Mouse (Mus musculus) heart, postnatal 0 days (tissue): ENCODE data around the gene Nptx2. TPM values are rescaled to one million over a fixed set of nuclear protein-coding genes. Genes with fewer than 3 reads are reported as not detected.
A peak's percentile ranks its signal among the peaks of the same experiment; 100 is the strongest.

Source experiments
- ATAC-seq: fragments of 200-750 bp; cut with Nextera tagmentation; 2 replicates; pipeline ENCODE4 v1.8.0; 2017; ENCODE audit warnings: low read depth, moderate number of reproducible peaks, moderate library complexity; ENCODE audit not compliant: insufficient read depth
- DNase-seq: peaks from one replicate; pipeline ENCODE4 v3.0.0-alpha.2; 2016; ENCODE audit warnings: low spot score
- H3K27ac ChIP-seq: fragments of 300-500 bp; sonication (generic); 2 replicates; pipeline ENCODE4 v1.5.1; 2014; ENCODE audit warnings: low read depth, mild to moderate bottlenecking
- H3K27me3 ChIP-seq: fragments of 300-500 bp; sonication (generic); 2 replicates; pipeline ENCODE4 v1.6.1; 2014; ENCODE audit warnings: low read length, mixed read lengths; ENCODE audit not compliant: control insufficient read depth, insufficient read depth
- H3K36me3 ChIP-seq: fragments of 300-500 bp; sonication (generic); replicated peaks from 2 replicates; pipeline ENCODE4 v1.6.1; 2014; ENCODE audit warnings: low read length, mixed read lengths; ENCODE audit not compliant: control insufficient read depth, insufficient read depth
- H3K4me1 ChIP-seq: fragments of 300-500 bp; sonication (generic); 2 replicates; pipeline ENCODE4 v1.6.1; 2014; ENCODE audit warnings: antibody characterized with exemption; ENCODE audit not compliant: control insufficient read depth, insufficient read depth
- H3K4me2 ChIP-seq: fragments of 300-500 bp; sonication (generic); 2 replicates; pipeline ENCODE4 v1.6.1; 2014; ENCODE audit warnings: low read depth, mild to moderate bottlenecking, low read length, moderate library complexity
- H3K4me3 ChIP-seq: fragments of 300-500 bp; sonication (generic); 2 replicates; pipeline ENCODE4 v1.5.1; 2014; ENCODE audit warnings: low read depth, low read length
- H3K9ac ChIP-seq: fragments of 300-500 bp; sonication (generic); replicated peaks from 2 replicates; pipeline ENCODE4 v1.6.1; 2014; ENCODE audit warnings: low read depth, low read length, mixed read lengths
- H3K9me3 ChIP-seq: fragments of 300-500 bp; sonication (generic); replicated peaks from 2 replicates; pipeline ENCODE4 v1.6.1; 2016; ENCODE audit warnings: low read length; ENCODE audit not compliant: control insufficient read depth
- CTCF ChIP-seq: IDR thresholded peaks from 2 replicates; pipeline ENCODE4 v1.5.1; 2016; ENCODE audit warnings: antibody characterized with exemption, control low read depth, low read depth
- EP300 ChIP-seq: IDR thresholded peaks from 2 replicates; pipeline ENCODE4 v1.6.1; 2016; ENCODE audit warnings: antibody characterized with exemption, low read depth
- WGBS: fragments of 180-500 bp; shearing (Covaris S2); extraction: QIAGEN DNeasy Blood & Tissue Kit; methylation state at CpG from one replicate; pipeline ENCODE4 v1.1.7; 2014; 5-methylcytosine and 5-hydroxymethylcytosine counted together
- polyA plus RNA-seq: library from polyadenylated mRNA; unstranded; fragments of >200 nt; fragmentation: Nextera tagmentation; extraction: Ambion mirVana; gene quantifications from 2 replicates; pipeline ENCODE4 v1.2.1, GENCODE M21; 2015
- total RNA-seq: library from RNA; depleted of rRNA; stranded (reverse); fragments of >200 nt; gene quantifications from 2 replicates; pipeline ENCODE4 v1.2.3, GENCODE M21; 2014; ENCODE audit warnings: low replicate concordance; rRNA removed

The Nptx2 gene
- total RNA-seq (0.04 TPM in 1 of 2 replicates, not detected in the other), polyA plus RNA-seq (0.04 TPM in 1 of 2 replicates, not detected in the other)

DNA sequence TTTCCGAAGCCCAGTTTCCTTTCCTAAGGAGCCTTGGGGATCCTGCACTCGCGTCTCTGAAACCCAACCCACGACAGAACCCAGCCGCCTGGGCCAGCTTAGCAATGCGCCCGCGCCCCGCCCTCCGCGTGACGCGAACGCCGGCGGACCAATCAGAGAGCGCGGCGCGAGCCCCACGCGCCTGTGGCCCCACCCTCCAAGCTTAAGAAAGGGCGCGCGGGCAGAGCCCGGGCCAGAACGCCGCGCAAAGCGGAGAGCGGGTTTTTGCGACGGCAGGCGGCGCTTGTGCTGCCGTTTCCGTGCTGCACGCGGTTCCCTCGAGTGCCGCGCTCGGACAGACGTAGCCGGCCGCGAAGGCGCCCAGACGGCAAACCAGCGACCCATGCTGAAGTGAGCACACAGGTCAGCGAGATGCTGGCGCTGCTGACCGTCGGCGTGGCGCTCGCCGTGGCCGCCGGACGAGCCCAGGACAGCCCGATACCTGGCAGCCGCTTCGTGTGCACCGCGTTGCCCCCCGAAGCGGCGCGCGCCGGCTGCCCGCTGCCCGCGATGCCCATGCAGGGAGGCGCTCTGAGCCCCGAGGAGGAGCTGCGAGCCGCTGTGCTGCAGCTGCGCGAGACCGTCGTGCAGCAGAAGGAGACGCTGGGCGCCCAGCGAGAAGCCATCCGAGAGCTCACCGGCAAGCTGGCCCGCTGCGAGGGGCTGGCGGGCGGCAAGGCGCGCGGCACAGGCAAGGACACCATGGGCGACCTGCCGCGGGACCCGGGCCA is at the start of gene Nptx2:
TSS of gene Nptx2 (plus strand) at position 250 of the 770 bp plus-strand sequence.
- Histone ChIP-seq H3K9ac (no peak within 1 kb of the TSS), H3K27me3 (peaks cover 71% of the 10 kb centered on the region), H3K36me3 (no peaks in the 10 kb centered on the region), H3K27ac (no peak within 1 kb of the TSS), H3K4me1 (no peaks in the 10 kb centered on the region), H3K4me2 (peak within 1 kb of the TSS; percentile 51), H3K9me3 (no peaks in the 10 kb centered on the region), H3K4me3 (peak within 1 kb of the TSS; percentile 32)
- peak; percentile 87 for ATAC-seq
- TF ChIP-seq EP300: no peak
- 0 out of 2 replicates have a peak, but pooled peaks have one; percentile 6 for TF ChIP-seq CTCF
- WGBS: under 1% methylated on average over 95 of the region's 99 CpGs
- peak; percentile 21 for DNase-seq

- no peak for TF ChIP-seq EP300
- TF ChIP-seq CTCF: no peak
- WGBS: 81% methylated on average over 7 of the region's 7 CpGs
- Histone ChIP-seq H3K36me3 (no peaks in the 10 kb centered on the region), H3K9ac (no peak overlapping the region), H3K4me2 (no peak overlapping the region), H3K27ac (no peak overlapping the region), H3K4me3 (no peak overlapping the region), H3K27me3 (no peaks in the 10 kb centered on the region), H3K9me3 (no peaks in the 10 kb centered on the region), H3K4me1 (no peaks in the 10 kb centered on the region)
- DNase-seq (no peak), ATAC-seq (no peak)
These were observed 49.2 kb upstream of the Nptx2 start for GRCm38 (mm10) chr5:144496481-144496880.

DNA sequence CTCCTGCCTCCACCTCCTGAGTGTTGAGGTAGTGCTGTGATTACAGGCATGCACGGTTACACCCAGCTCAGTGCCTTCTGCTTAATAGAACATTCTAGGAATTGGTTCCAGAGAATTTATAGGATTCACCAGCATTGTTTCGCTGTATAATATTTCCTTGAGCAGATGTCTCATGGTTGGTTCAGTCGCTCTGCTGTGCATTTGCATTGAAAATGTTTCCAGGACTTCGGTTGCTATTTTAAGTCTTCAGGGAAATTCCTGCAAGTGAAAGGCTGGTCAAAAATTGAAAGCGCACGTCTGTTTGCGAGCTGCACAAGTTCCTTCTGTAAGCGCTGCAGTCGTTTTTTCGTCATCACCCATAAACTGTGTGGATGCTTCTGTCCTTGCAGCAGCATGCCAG is 41.5 kb upstream of the Nptx2 start:
- no peaks in the 10 kb centered on the region for H3K27me3 ChIP-seq
- H3K9me3 ChIP-seq: no peaks in the 10 kb centered on the region
- no peaks in the 10 kb centered on the region for H3K36me3 ChIP-seq
- H3K4me2 ChIP-seq: no peak overlapping the region
- DNase-seq (no peak), ATAC-seq (no peak)
- no peak for TF ChIP-seq EP300
- no peak for TF ChIP-seq CTCF
- no peak overlapping the region for H3K27ac ChIP-seq
- H3K4me3 ChIP-seq: no peak overlapping the region
- H3K4me1 ChIP-seq: no peaks in the 10 kb centered on the region
- 78% methylated on average over 10 of the region's 10 CpGs for WGBS
- no peak overlapping the region for H3K9ac ChIP-seq

DNA sequence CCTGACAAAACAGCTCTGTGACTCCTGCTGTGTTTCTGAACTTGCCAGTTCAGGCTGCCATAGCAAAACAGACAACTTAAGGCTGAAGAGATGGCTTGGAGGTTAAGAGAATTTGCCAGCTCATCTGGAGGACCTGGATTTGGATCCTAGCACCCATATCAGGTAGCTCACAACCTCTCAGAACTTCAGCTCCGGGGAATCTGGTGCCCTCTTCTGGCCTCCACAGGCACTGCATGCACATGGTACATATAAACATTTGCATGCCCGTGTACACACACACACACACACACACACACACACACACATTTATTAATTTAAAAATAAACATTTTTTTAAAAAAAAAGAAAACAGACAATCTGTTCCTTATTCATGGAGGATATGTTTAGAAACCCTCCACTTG is 40.0 kb upstream of the Nptx2 start:
- no peak for TF ChIP-seq CTCF
- no peak for TF ChIP-seq EP300
- Histone ChIP-seq H3K4me3 (no peak overlapping the region), H3K27ac (no peak overlapping the region), H3K9ac (no peak overlapping the region), H3K9me3 (no peaks in the 10 kb centered on the region), H3K4me2 (no peak overlapping the region), H3K4me1 (no peaks in the 10 kb centered on the region), H3K36me3 (no peaks in the 10 kb centered on the region), H3K27me3 (no peaks in the 10 kb centered on the region)
- no peak for DNase-seq
- WGBS: 94% methylated on average over 2 of the region's 2 CpGs
- no peak for ATAC-seq

DNA sequence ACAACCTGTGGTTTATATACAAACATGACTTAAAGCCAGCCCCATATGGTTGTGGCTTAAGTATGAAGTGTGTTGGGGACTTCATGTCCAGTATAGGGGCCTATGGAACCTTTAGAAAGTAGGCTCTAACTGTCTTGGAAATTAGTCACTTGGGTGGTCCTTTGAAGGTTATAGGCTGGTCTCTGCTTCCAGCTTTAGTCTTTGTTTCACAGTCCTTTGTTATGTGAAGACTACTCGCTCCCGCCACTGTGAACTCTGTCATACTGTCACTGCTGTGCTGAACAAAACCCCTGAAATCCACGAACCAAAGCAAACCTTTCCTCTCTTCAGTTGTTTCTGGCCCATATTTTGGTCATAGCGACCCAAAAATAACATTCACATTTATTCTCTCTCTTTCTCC is 39.5 kb upstream of the Nptx2 start:
- Histone ChIP-seq H3K27ac (no peak overlapping the region), H3K36me3 (no peaks in the 10 kb centered on the region), H3K4me3 (no peak overlapping the region), H3K4me1 (no peaks in the 10 kb centered on the region), H3K27me3 (no peaks in the 10 kb centered on the region), H3K4me2 (no peak overlapping the region), H3K9ac (no peak overlapping the region), H3K9me3 (no peaks in the 10 kb centered on the region)
- no peak for DNase-seq
- WGBS: 76% methylated on average over 4 of the region's 4 CpGs
- ATAC-seq: no peak
- TF ChIP-seq EP300: no peak
- no peak for TF ChIP-seq CTCF
